Mouse (Mus musculus): ENCODE results near the gene Thrap3. TPM values are rescaled to one million over a fixed set of nuclear protein-coding genes. Genes with fewer than 3 reads are reported as not detected.
"Not testable (repeated sequence)": the region's sequence is repeated elsewhere in the genome, so short reads cannot be mapped to it uniquely, and the experiment has no call there.

The Thrap3 gene
- polyA plus RNA-seq, 1 experiment from 2014 or later = 263 TPM

DNA sequence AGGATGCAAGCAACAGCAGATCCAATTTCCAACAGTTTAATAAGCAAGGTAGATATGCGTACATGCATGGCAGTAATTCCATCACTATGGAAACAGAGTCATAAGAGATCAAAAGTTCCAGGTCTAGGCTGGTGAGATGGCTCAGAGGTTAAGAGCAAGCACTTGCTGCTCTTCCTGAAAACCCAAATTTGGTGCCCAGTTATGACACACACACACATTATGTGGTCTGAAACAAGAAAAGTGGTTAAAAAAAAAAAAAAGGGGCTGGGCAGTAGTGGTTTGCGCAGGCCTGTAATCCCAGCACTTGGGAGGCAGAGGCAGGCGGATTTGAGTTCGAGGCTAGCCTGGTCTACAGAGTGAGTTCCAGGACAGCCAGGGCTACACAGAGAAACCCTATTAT lies 7.6 kb downstream of the Thrap3 start:
- Histone ChIP-seq H3K4me2 (ENCODE audit: low read depth, low read length, severe bottlenecking) (no peak overlapping the region), H3K36me3 (ENCODE audit: control insufficient read depth, insufficient read depth, low read length) (no peaks in the 10 kb centered on the region; the same call in 1 of the 2 replicates), H3K4me1 (replicated peaks; ENCODE audit: control insufficient read depth, insufficient read depth, low read length) (no peaks in the 10 kb centered on the region), H3K27ac (ENCODE audit: low read depth, low read length) (no peak overlapping the region), H3K9me3 (ENCODE audit: control insufficient read depth, low read length) (no peaks in the 10 kb centered on the region), H3K27me3 (ENCODE audit: control insufficient read depth, insufficient read depth, low read length) (no peaks in the 10 kb centered on the region), H3K9ac (ENCODE audit: low read length) (no peak overlapping the region), H3K4me3 (ENCODE audit: low read depth, low read length) (no peak overlapping the region)
- 93% methylated on average over 4 of the region's 4 CpGs for WGBS
- ATAC-seq (replicated peaks; ENCODE audit: low FRiP score) = no peak
- no peak for DNase-seq (ENCODE audit: low spot score)

DNA sequence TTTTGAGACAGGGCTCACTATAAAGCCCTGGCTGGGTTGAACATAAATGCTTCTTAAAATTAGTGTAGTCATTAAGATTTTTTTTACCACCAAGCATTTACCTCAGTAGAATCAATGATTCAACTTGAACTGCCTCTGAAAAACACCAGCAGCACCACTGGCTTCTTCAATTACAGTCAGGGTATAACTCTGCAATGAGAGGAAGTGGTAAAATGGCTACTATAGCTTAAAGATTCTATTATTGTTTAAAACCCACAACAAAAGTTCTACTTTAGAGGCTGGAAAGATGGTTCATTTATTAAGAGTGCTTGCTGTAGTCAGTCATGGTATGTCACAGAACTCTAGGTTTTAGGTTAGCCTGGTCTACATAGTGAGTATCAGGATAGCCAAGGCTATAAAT lies 8.3 kb downstream of the Thrap3 start:
- ATAC-seq (replicated peaks; ENCODE audit: low FRiP score) = no peak
- H3K9ac ChIP-seq (ENCODE audit: low read length) = no peak overlapping the region
- no peak for DNase-seq (ENCODE audit: low spot score)
- no peak overlapping the region for H3K27ac ChIP-seq (ENCODE audit: low read depth, low read length)
- no peak overlapping the region for H3K4me2 ChIP-seq (ENCODE audit: low read depth, low read length, severe bottlenecking)
- no peaks in the 10 kb centered on the region for H3K27me3 ChIP-seq (ENCODE audit: control insufficient read depth, insufficient read depth, low read length)
- no peaks in the 10 kb centered on the region; the same call in 1 of the 2 replicates for H3K36me3 ChIP-seq (ENCODE audit: control insufficient read depth, insufficient read depth, low read length)
- no peaks in the 10 kb centered on the region for H3K9me3 ChIP-seq (ENCODE audit: control insufficient read depth, low read length)
- no peak overlapping the region for H3K4me3 ChIP-seq (ENCODE audit: low read depth, low read length)
- no peaks in the 10 kb centered on the region for H3K4me1 ChIP-seq (replicated peaks; ENCODE audit: control insufficient read depth, insufficient read depth, low read length)

GRCm38 (mm10) chr4:126190636-126191035 lies 11.9 kb downstream of the Thrap3 start:
- Histone ChIP-seq H3K27me3 (ENCODE audit: control insufficient read depth, insufficient read depth, low read length) (no peaks in the 10 kb centered on the region), H3K4me2 (ENCODE audit: low read depth, low read length, severe bottlenecking) (no peak overlapping the region), H3K4me3 (ENCODE audit: low read depth, low read length) (no peak overlapping the region), H3K9ac (ENCODE audit: low read length) (no peak overlapping the region), H3K27ac (ENCODE audit: low read depth, low read length) (no peak overlapping the region), H3K4me1 (replicated peaks; ENCODE audit: control insufficient read depth, insufficient read depth, low read length) (no peaks in the 10 kb centered on the region), H3K36me3 (ENCODE audit: control insufficient read depth, insufficient read depth, low read length) (no peaks in the 10 kb centered on the region; the same call in 1 of the 2 replicates), H3K9me3 (ENCODE audit: control insufficient read depth, low read length) (no peaks in the 10 kb centered on the region)
- ATAC-seq (replicated peaks; ENCODE audit: low FRiP score) (no peak), DNase-seq (ENCODE audit: low spot score) (no peak)
- 95% methylated on average over 2 of the region's 2 CpGs for WGBS

DNA sequence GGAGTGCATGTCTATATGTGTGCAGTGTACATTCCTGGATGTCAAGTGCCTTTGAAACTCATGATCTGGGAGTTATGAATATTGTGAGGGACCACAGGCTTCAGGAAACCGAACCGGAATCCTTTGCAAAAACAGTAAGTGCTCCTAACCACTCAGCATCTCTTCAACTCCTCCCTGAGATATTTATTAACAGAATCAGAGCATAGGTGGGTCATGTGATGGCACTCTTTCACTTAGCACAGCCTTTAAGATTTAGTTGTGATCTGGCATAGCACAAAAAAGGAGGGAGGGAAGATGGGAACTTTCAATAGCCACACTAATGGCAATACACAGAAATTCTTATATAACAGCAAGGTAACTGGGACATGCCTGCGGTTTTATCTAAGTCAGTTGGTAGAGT lies 15.5 kb downstream of the Thrap3 start:
- H3K9ac ChIP-seq (ENCODE audit: low read length) = no peak overlapping the region
- 94% methylated on average over 3 of the region's 3 CpGs for WGBS
- no peaks in the 10 kb centered on the region for H3K36me3 ChIP-seq (ENCODE audit: control insufficient read depth, insufficient read depth, low read length)
- ATAC-seq (replicated peaks; ENCODE audit: low FRiP score) (no peak), DNase-seq (ENCODE audit: low spot score) (no peak)
- H3K4me3 ChIP-seq (ENCODE audit: low read depth, low read length) = no peak overlapping the region
- H3K4me2 ChIP-seq (ENCODE audit: low read depth, low read length, severe bottlenecking) = no peak overlapping the region
- no peaks in the 10 kb centered on the region for H3K4me1 ChIP-seq (replicated peaks; ENCODE audit: control insufficient read depth, insufficient read depth, low read length)
- H3K9me3 ChIP-seq (ENCODE audit: control insufficient read depth, low read length) = no peaks in the 10 kb centered on the region
- H3K27ac ChIP-seq (ENCODE audit: low read depth, low read length) = no peak overlapping the region
- H3K27me3 ChIP-seq (ENCODE audit: control insufficient read depth, insufficient read depth, low read length) = no peaks in the 10 kb centered on the region

GRCm38 (mm10) chr4:126183034-126183433 lies 19.5 kb downstream of the Thrap3 start:
- H3K9ac ChIP-seq (ENCODE audit: low read length) = no peak overlapping the region
- no peak overlapping the region for H3K4me2 ChIP-seq (ENCODE audit: low read depth, low read length, severe bottlenecking)
- peaks cover 5% of the 10 kb centered on the region; the same call in 1 of the 2 replicates for H3K36me3 ChIP-seq (ENCODE audit: control insufficient read depth, insufficient read depth, low read length)
- no peak for ATAC-seq (replicated peaks; ENCODE audit: low FRiP score)
- H3K9me3 ChIP-seq (ENCODE audit: control insufficient read depth, low read length) = no peaks in the 10 kb centered on the region
- 94% methylated on average over 5 of the region's 5 CpGs for WGBS
- no peaks in the 10 kb centered on the region for H3K27me3 ChIP-seq (ENCODE audit: control insufficient read depth, insufficient read depth, low read length)
- no peak overlapping the region for H3K4me3 ChIP-seq (ENCODE audit: low read depth, low read length)
- no peak overlapping the region for H3K27ac ChIP-seq (ENCODE audit: low read depth, low read length)
- no peaks in the 10 kb centered on the region for H3K4me1 ChIP-seq (replicated peaks; ENCODE audit: control insufficient read depth, insufficient read depth, low read length)
- no peak for DNase-seq (ENCODE audit: low spot score)

DNA sequence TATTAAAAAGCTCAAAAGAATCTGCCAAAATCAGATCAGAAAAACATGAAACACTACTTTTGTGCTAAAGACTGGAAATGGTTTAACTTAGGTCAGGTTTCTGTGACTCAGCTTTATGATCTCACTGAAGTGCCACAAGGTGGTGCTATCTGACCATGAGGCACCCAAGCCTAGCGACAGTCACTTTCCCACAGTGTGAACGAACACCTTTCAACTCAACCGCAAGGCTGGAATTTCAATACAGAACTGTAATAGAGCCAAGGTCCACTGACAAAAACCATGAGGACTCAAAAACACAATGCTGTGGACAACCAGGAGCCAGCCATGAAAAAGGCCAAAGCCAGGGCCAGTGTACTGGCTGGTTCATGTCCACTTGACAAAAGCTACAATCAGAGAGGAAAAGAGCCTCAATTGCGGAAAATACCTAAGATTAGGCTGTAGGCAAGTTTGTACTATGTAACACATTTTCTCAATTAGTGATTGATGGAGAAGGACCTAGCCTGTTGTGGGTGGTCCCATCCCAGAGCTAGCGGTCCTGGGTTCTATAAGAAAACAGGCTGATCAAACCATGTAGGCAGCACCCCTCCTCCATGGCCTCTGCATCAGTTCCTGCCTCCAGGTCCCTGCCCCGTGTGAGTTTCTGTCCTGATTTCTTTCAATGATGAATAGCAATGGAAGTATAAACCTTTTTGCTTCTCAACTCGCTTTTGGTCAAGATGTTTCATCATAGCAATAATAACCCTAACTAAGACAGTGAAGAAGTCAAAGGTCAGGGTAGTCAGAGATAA lies 21.2 kb downstream of the Thrap3 start:
- Histone ChIP-seq H3K9me3 (ENCODE audit: control insufficient read depth, low read length) (no peaks in the 10 kb centered on the region), H3K27me3 (ENCODE audit: control insufficient read depth, insufficient read depth, low read length) (no peaks in the 10 kb centered on the region), H3K4me2 (ENCODE audit: low read depth, low read length, severe bottlenecking) (no peak overlapping the region), H3K27ac (ENCODE audit: low read depth, low read length) (no peak overlapping the region), H3K4me3 (ENCODE audit: low read depth, low read length) (no peak overlapping the region), H3K9ac (ENCODE audit: low read length) (no peak overlapping the region), H3K36me3 (ENCODE audit: control insufficient read depth, insufficient read depth, low read length) (peaks cover 5% of the 10 kb centered on the region; the same call in 1 of the 2 replicates), H3K4me1 (replicated peaks; ENCODE audit: control insufficient read depth, insufficient read depth, low read length) (no peaks in the 10 kb centered on the region)
- no peak for DNase-seq (ENCODE audit: low spot score)
- ATAC-seq (replicated peaks; ENCODE audit: low FRiP score) = no peak
- 71% methylated on average over 7 of the region's 7 CpGs for WGBS

- H3K27me3 ChIP-seq (ENCODE audit: control insufficient read depth, insufficient read depth, low read length) = not testable (repeated sequence)
Measured at GRCm38 (mm10) chr4:126175980-126176379, 26.6 kb downstream of the Thrap3 start.

GRCm38 (mm10) chr4:126173800-126174199 lies 28.8 kb downstream of the Thrap3 start:
- H3K4me2 ChIP-seq (ENCODE audit: low read depth, low read length, severe bottlenecking) = no peak overlapping the region
- WGBS = 93% methylated on average over 5 of the region's 5 CpGs
- no peak overlapping the region for H3K4me3 ChIP-seq (ENCODE audit: low read depth, low read length)
- H3K9me3 ChIP-seq (ENCODE audit: control insufficient read depth, low read length) = no peaks in the 10 kb centered on the region
- no peaks in the 10 kb centered on the region for H3K4me1 ChIP-seq (replicated peaks; ENCODE audit: control insufficient read depth, insufficient read depth, low read length)
- no peak overlapping the region for H3K27ac ChIP-seq (ENCODE audit: low read depth, low read length)
- H3K36me3 ChIP-seq (ENCODE audit: control insufficient read depth, insufficient read depth, low read length) = peaks cover 13% of the 10 kb centered on the region
- no peak for DNase-seq (ENCODE audit: low spot score)
- no peak overlapping the region for H3K9ac ChIP-seq (ENCODE audit: low read length)
- no peaks in the 10 kb centered on the region for H3K27me3 ChIP-seq (ENCODE audit: control insufficient read depth, insufficient read depth, low read length)
- ATAC-seq (replicated peaks; ENCODE audit: low FRiP score) = no peak

More at GRCm38 (mm10) chr4:126175980-126176379, 26.6 kb downstream of the Thrap3 start:
- H3K36me3 ChIP-seq (ENCODE audit: control insufficient read depth, insufficient read depth, low read length); H3K27ac ChIP-seq (ENCODE audit: low read depth, low read length); H3K4me2 ChIP-seq (ENCODE audit: low read depth, low read length, severe bottlenecking); H3K4me3 ChIP-seq (ENCODE audit: low read depth, low read length); H3K9me3 ChIP-seq (ENCODE audit: control insufficient read depth, low read length); H3K4me1 ChIP-seq (replicated peaks; ENCODE audit: control insufficient read depth, insufficient read depth, low read length); DNase-seq (ENCODE audit: low spot score); H3K9ac ChIP-seq (ENCODE audit: low read length); ATAC-seq (replicated peaks; ENCODE audit: low FRiP score): not testable (repeated sequence)
- WGBS = 92% methylated on average over 7 of the region's 7 CpGs

- peaks cover 17% of the 10 kb centered on the region for H3K36me3 ChIP-seq (ENCODE audit: control insufficient read depth, insufficient read depth, low read length)
- DNase-seq (ENCODE audit: low spot score); H3K4me1 ChIP-seq (replicated peaks; ENCODE audit: control insufficient read depth, insufficient read depth, low read length); H3K9ac ChIP-seq (ENCODE audit: low read length); H3K27me3 ChIP-seq (ENCODE audit: control insufficient read depth, insufficient read depth, low read length); H3K4me2 ChIP-seq (ENCODE audit: low read depth, low read length, severe bottlenecking); H3K4me3 ChIP-seq (ENCODE audit: low read depth, low read length); H3K9me3 ChIP-seq (ENCODE audit: control insufficient read depth, low read length); ATAC-seq (replicated peaks; ENCODE audit: low FRiP score); H3K27ac ChIP-seq (ENCODE audit: low read depth, low read length): not testable (repeated sequence)
- 95% methylated on average over 5 of the region's 5 CpGs for WGBS
Measured at GRCm38 (mm10) chr4:126170737-126171136, 31.8 kb downstream of the Thrap3 start.

All from forebrain, embryonic 11.5 days (tissue).